Mouse (Mus musculus) cerebellum, adult 9-11 months (tissue): ENCODE measurements around the gene Iqub.

Experiments
- DNase-seq: peaks from one replicate; pipeline ENCODE4 v3.0.0; 2022

Gene Iqub

DNA sequence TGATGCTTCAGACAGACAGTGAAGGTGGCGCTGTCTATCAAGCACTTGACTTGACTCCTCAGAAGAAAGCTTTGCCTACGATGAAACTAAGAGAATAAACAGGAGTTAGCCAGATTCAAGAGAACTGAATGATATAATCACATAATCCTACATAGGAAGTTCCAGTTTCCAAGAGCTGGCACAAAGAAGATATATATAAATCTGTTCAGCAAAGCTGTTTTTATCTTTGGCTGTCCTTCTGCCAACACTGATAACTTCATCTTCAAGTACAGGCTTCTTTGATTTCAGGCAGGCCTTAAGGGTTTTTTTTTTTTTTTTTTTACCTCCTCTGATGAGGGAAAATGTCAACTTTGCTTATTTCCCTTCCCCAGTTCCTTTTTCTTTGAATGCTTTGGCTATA, 44.7 kb downstream of the Iqub start:
- no peak for DNase-seq

DNA sequence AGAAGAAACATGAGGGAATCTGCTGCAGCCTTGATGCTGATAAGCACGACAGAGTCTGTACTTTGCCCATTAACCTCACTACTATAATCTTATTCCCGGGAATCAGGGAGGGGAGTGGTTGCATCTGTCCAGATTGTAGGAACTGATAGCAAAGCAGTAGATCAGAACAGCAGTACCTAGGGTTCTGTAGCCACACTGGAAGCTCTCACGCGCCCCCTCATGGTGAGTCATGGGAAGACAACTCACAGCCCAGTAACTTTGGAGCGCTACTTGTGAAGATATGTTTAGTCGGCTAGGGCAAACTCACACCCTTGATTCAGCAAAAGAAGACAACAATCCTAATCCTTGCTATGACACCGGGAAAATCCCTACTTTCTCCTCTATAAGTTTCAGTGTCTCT, 58.8 kb downstream of the Iqub start:
- peak; percentile 61 for DNase-seq

DNA sequence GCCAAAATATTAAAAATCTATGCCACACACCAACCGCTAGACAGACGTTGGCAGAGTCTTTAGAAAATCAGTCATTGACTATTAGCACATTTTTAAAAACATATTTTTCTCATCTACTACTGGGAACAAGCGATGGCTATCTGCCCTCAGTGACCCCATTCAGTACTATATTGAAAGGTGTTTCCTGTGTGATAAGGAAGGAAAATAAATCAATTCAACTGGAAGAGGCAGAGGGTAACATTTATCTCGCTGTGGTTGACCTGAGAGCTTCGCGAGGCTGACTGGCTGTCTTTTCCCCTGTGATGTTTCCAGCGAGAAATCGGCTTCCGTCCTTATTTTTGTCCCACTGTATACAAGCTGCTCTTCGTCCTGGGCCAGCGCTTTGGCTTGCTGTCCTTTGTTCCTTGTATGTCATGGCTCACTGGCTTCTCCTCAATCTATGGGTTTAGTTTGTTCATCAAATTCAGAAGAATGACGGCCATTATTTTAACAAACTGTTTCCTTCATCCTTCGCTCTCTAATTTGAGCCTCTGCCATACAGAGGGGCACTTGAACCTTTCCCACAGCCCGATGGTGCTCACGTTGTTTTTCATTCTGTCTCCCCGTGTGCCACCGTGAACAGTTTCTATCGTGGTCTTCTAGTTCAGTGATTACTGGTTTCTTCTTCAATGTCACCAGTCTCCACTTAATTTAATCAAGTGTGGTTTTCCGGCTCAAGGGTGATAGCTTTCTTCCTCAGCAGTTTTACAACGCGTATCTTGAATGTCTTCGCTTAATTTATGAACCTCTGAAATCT, 63.6 kb downstream of the Iqub start:
- DNase-seq = no peak

DNA sequence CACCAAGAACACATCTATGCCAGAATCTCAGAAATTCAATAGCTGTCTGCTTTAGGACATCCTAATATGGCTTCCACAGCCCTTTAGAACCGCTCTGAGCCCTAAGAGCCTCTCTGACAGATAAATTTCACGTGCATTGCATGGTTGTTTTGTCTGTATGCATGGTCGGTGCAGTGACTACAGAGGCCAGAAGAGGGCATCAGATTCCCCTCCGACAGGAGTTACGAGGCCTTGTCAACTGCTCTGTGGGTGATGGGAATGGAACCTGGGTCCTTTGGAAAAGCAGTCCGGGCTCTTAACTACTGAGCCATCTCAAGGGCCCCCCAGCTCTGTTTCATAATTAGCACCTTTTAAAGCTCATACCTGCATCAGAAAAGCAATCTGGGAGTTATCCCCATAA, 64.6 kb downstream of the Iqub start:
- DNase-seq = no peak

DNA sequence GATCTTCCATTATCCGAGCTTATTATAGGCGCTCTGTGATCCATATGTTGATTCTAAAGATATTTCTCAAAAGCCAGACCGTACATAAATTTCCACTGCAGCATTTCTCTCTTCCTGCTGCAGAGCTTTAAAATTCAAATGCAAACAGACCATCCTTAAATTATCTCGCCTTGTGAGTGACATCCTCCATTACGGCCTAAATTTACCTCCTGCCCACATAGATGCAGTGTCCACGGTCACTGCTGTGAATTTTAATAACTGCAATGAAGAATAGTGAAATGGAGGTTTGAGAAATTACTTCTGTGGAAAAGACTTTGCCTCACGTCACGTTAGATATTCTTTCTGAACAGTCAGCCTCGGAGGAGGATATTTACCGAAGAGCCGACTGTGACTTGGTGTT, 98.8 kb downstream of the Iqub start:
- no peak for DNase-seq

DNA sequence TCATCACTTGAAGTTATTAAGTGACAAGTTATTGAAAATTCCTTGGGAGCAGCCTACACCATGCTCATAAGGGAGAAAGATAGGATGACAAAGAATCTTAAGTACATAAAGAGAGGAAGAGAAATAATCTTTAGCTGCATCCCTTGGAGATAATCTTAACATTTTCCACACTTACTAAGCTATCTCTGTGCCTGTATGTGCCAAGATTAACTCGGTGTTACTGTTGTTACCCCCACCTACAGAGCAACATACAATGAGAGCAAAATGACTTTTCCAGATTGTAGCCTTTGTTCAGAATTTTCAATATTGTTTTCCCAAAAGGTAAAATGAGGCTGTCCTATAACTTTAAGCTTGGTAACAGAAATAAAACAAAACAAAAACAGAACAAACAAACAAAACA, 99.4 kb downstream of the Iqub start:
- DNase-seq = no peak

DNA sequence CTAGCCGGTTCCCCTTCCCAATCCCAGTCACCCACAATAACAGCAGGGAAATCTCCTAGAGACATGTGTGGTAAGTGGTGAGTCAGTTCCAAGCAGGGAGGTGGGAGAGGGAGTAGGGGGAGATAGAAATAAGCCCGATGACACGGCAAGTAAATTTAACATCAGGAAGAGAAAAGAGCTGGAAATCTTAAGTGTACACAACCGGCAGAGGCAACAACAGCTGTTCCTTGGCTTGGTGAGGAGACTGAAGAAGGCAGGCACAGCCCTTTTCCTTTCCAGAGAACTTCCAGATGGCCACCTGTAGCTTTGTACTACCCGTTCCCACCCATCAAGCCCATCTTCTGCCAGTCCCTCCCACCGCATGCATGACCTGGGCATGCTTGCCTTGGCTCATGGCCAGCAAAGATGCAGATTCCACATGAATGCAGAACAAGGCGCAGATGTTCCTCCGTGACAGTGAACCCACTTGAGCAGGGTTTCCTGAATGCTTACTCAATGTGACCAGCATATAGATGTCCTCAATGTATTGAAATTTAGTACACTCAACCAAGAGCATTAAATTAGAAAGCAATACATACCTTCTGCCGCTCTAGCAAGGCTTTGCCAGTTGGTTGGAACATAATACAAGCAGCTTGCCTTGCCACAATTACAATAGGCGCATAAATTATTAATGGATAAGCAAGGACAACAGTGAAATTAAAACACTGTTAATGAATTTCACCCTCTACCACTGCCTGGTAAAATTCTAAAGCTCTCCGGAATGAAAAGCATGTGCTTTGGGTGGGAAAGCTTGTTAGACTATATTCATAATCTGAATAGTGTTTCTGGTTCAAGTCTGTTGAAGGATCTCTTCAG, 106.1 kb downstream of the Iqub start:
- DNase-seq = no peak

DNA sequence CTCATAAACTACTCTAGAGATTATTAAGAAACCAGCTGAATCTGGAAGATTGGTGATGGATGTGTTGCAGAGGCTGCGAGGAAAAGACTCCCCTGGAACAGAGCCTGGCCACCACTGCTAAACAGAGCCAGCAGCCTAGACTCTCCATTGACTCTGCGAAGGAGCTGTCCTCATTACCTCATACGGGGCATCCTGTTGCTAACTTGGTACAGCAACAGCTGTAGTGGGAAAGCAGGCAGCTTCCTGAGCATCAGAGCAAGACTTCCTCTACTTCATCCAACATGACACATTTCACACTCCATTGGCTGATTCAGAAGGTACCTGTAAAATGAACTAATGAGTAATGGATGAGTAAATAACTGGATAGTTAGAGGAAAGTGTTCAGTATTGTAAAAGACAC, 107.1 kb downstream of the Iqub start:
- no peak for DNase-seq

DNA sequence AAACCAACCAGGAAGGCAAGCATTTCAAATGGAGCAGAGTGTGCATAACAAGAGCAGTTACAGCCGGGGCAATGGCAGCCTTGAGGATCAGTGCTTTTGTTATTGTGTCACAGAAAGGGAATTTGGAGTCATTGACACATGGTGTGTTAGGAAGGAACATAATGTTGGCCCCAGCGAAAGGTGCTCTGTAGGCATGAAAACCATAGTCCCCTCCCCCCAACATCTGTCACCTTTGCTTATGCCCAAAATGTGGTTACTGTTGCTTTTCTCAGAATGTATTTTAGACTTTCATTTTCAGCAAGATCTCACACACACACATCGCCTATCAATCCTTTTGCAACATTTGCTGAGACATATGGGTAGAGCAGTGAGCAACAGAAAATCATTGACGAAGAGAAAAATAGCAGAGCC, 117.6 kb downstream of the Iqub start:
- peak; percentile 68 for DNase-seq
